Mouse (Mus musculus): ENCODE results near the gene Ldlrap1.

DNA sequence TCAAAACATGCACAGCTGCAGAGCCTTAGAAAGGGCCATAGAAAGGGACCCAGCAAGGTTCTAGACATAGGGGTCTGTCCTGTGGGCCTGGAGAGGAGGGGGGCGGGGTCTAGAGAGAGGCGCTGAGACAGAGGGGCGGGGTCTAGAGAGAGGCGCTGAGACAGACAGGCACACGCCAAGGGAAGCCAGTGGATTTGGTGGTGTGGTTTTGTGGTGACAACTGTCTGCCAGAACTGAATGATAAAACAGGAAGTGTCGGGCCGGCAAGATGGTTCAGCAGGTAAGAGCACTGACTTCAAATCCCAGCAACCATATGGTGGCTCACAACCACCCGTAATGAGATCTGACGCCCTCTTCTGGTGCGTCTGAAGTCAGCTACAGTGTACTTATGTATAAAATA lies 19.1 kb upstream of the Ldlrap1 start:
- TF ChIP-seq E2F4 (IDR thresholded peaks at IDR 0.05; ENCODE audit: insufficient read depth): no peak
- TF ChIP-seq POLR2A (IDR thresholded peaks at IDR 0.05; ENCODE audit: insufficient read length, low read depth): no peak
- TF ChIP-seq TCF12 (IDR thresholded peaks at IDR 0.05; ENCODE audit: insufficient read depth, poor library complexity, severe bottlenecking): no peak
- TF ChIP-seq USF1 (IDR thresholded peaks at IDR 0.05; ENCODE audit: low read depth): no peak
- no peak for TF ChIP-seq CEBPB (IDR thresholded peaks at IDR 0.05; ENCODE audit: insufficient read depth, poor library complexity, severe bottlenecking)
- no peak for TF ChIP-seq POLR2AphosphoS2 (IDR thresholded peaks at IDR 0.05; ENCODE audit: insufficient read length, low read depth)
- no peak for TF ChIP-seq TCF3 (IDR thresholded peaks at IDR 0.05; ENCODE audit: insufficient read length, low read depth)
- no peak for TF ChIP-seq SRF (IDR thresholded peaks at IDR 0.05; ENCODE audit: control insufficient read depth, insufficient read length, low read depth)
- TF ChIP-seq MAX (IDR thresholded peaks at IDR 0.05; ENCODE audit: low read depth): no peak
- TF ChIP-seq MYOD1 (IDR thresholded peaks at IDR 0.05; ENCODE audit: control insufficient read depth in 1 of 3, insufficient read length in 2 of 3, low read depth in 2 of 3): no peak
